Mouse (Mus musculus) neural tube, embryonic 12.5 days (tissue): ENCODE results near the gene Zfp612. TPM values are rescaled to one million over a fixed set of nuclear protein-coding genes. Genes with fewer than 3 reads are reported as not detected.

Experiments
- ATAC-seq: fragments of 200-750 bp; cut with Nextera tagmentation; 2 replicates; pipeline ENCODE4 v1.8.0; 2017; ENCODE audit warnings: low read depth, mild to moderate bottlenecking, moderate TSS enrichment, moderate library complexity; ENCODE audit not compliant: low FRiP score
- H3K27ac ChIP-seq: fragments of 300-500 bp; sonication (generic); 2 replicates; pipeline ENCODE4 v1.5.1; 2016
- H3K27me3 ChIP-seq: fragments of 300-500 bp; sonication (generic); replicated peaks from 2 replicates; pipeline ENCODE4 v1.6.1; 2016; ENCODE audit warnings: mild to moderate bottlenecking
- H3K36me3 ChIP-seq: fragments of 300-500 bp; sonication (generic); 2 replicates; pipeline ENCODE4 v1.6.1; 2016; ENCODE audit warnings: mild to moderate bottlenecking
- H3K4me1 ChIP-seq: fragments of 300-500 bp; sonication (generic); 2 replicates; pipeline ENCODE4 v1.6.1; 2016
- H3K4me2 ChIP-seq: fragments of 300-500 bp; sonication (generic); replicated peaks from 2 replicates; pipeline ENCODE4 v1.6.1; 2016; ENCODE audit warnings: mild to moderate bottlenecking
- H3K4me3 ChIP-seq: fragments of 300-500 bp; sonication (generic); 2 replicates; pipeline ENCODE4 v1.5.1; 2016
- H3K9ac ChIP-seq: fragments of 300-500 bp; sonication (generic); 2 replicates; pipeline ENCODE4 v1.6.1; 2016; ENCODE audit warnings: mild to moderate bottlenecking
- H3K9me3 ChIP-seq: fragments of 300-500 bp; sonication (generic); 2 replicates; pipeline ENCODE4 v1.6.1; 2016; ENCODE audit warnings: mild to moderate bottlenecking
- WGBS: fragments of 180-500 bp; shearing (Covaris S2); methylation state at CpG from one replicate; pipeline ENCODE4 v1.1.7; 2016; 5-methylcytosine and 5-hydroxymethylcytosine counted together
- polyA plus RNA-seq: library from polyadenylated mRNA; unstranded; fragments of >200 nt; fragmentation: Nextera tagmentation; extraction: Ambion mirVana; gene quantifications from 2 replicates; pipeline ENCODE4 v1.2.1, GENCODE M21; 2016

The Zfp612 gene
- polyA plus RNA-seq, 1 experiment from 2014 or later, result 13.0 TPM

DNA sequence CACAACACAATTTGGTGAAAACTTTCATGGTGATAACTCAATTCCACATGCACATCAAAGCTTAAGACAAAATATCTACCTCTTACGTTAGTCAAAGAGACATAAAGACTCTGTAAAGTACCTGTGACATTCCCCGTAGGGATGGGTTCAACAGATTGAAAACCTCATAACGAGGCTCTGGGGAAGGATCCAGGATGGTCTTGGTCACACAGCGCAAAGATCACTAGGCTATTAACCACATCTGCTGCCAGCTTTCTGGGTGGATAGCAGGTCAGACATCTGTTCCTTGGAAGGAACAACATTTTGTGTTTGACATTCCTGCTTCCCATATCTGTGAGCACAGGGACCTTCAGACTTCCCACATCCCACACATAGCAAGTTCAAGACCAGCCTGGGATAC, 9.8 kb upstream of the Zfp612 start:
- H3K27me3 ChIP-seq, result no peaks in the 10 kb centered on the region
- no peaks in the 10 kb centered on the region for H3K9me3 ChIP-seq
- no peaks in the 10 kb centered on the region for H3K36me3 ChIP-seq
- no peak overlapping the region for H3K9ac ChIP-seq
- H3K4me3 ChIP-seq, result no peak overlapping the region
- WGBS, result 85% methylated on average over 4 of the region's 4 CpGs
- no peak overlapping the region for H3K27ac ChIP-seq
- no peak overlapping the region for H3K4me2 ChIP-seq
- H3K4me1 ChIP-seq, result no peaks in the 10 kb centered on the region
- no peak for ATAC-seq

GRCm38 (mm10) chr8:110071600-110071999, 7.9 kb upstream of the Zfp612 start:
- ATAC-seq, result no peak
- H3K9me3 ChIP-seq, result no peaks in the 10 kb centered on the region
- H3K4me2 ChIP-seq, result no peak overlapping the region
- WGBS, result 15% methylated on average over 9 of the region's 9 CpGs
- no peaks in the 10 kb centered on the region for H3K27me3 ChIP-seq
- H3K9ac ChIP-seq, result no peak overlapping the region
- H3K36me3 ChIP-seq, result no peaks in the 10 kb centered on the region
- no peaks in the 10 kb centered on the region for H3K4me1 ChIP-seq
- no peak overlapping the region for H3K4me3 ChIP-seq
- no peak overlapping the region for H3K27ac ChIP-seq

DNA sequence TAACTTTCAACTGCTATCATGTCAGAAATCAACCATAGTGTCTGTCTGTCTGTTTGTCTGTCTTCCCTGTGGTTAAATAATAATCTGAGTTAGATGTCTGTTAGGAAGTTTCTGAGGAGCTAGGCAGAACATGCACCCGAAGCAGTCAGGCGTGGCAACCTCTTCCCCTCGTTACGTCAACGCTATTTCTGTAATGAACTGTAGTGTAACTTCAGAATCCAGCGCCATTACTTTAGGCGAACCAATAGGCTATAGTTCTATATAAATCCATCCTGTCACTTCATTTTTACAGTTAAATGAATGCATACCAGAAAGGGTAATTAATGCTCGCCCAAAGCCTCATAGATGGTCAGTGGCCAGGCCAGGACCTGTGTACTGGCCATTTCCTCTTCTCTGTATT, 5.0 kb upstream of the Zfp612 start:
- no peaks in the 10 kb centered on the region for H3K9me3 ChIP-seq
- ATAC-seq, result no peak
- no peaks in the 10 kb centered on the region for H3K27me3 ChIP-seq
- no peak overlapping the region for H3K4me3 ChIP-seq
- WGBS, result 89% methylated on average over 8 of the region's 8 CpGs
- H3K9ac ChIP-seq, result no peak overlapping the region
- no peaks in the 10 kb centered on the region for H3K36me3 ChIP-seq
- no peak overlapping the region for H3K4me2 ChIP-seq
- H3K27ac ChIP-seq, result no peak overlapping the region
- H3K4me1 ChIP-seq, result 0 out of 2 replicates have a peak, but pooled peaks cover 3% of the 10 kb centered on the region

GRCm38 (mm10) chr8:110082416-110083105, 3.0 kb downstream of the Zfp612 start:
- WGBS, result 79% methylated on average over 11 of the region's 11 CpGs
- Histone ChIP-seq H3K27ac (no peak overlapping the region), H3K9me3 (0 out of 2 replicates have a peak, but pooled peaks cover 6% of the 10 kb centered on the region), H3K27me3 (no peaks in the 10 kb centered on the region), H3K36me3 (peaks cover 41% of the 10 kb centered on the region), H3K4me1 (peaks cover 8% of the 10 kb centered on the region), H3K4me3 (no peak overlapping the region), H3K9ac (no peak overlapping the region), H3K4me2 (no peak overlapping the region)
- ATAC-seq, result no peak

DNA sequence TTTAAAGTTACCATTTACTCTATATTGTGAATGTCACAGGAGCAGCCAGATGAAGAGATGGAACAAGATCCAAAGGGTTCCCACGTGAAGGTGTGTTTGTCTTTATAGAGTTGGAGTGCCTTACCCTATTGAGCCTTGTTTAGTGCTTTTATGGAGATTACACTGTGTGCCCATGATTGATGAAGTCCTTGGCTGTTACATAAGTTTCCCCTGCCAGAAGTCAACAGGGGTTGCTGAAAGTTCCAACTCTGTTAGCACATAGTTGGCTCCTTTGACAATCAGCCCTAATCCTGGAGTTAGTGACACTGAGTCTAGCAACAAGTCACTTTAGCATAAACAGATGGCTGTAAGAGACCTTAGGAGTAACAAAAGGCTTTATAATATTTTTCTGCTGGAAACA, 12.3 kb downstream of the Zfp612 start:
- Histone ChIP-seq H3K4me3 (no peak overlapping the region), H3K4me2 (no peak overlapping the region), H3K27ac (no peak overlapping the region), H3K9ac (no peak overlapping the region), H3K36me3 (peaks cover 30% of the 10 kb centered on the region), H3K9me3 (peaks cover 20% of the 10 kb centered on the region), H3K4me1 (no peaks in the 10 kb centered on the region), H3K27me3 (no peaks in the 10 kb centered on the region)
- WGBS, result 71% methylated on average over 1 of the region's 1 CpGs
- ATAC-seq, result no peak

DNA sequence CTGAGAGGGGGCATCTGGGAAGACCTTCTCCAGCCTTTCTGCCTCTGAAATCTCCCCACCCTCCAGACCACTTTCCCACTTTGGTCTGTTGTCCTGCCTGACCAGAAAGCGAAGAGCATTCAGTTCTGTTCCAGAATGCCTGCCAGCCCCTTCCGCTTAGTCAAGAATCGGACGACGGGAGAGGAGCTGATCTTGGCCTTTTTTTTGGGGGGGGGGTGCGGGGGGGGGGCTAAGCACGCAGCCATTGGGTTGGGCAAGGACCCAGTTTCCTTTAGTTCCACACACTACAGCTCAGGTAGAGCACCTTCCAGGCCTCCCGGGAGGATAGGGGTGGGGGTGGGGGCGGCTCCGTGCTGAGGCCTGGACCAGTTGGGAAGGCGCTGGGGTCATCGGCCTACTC, 21.4 kb downstream of the Zfp612 start, which contains the start of gene Gm21964:
Gm21964 (plus strand) TSS at position 301 of the 400 bp plus-strand sequence.
- Histone ChIP-seq H3K36me3 (no peaks in the 10 kb centered on the region), H3K4me3 (no peak within 1 kb of the TSS), H3K9me3 (no peaks in the 10 kb centered on the region), H3K27ac (no peak within 1 kb of the TSS), H3K4me1 (no peaks in the 10 kb centered on the region), H3K4me2 (no peak within 1 kb of the TSS), H3K27me3 (no peaks in the 10 kb centered on the region), H3K9ac (no peak within 1 kb of the TSS)
- no peak for ATAC-seq
- WGBS, result 85% methylated on average over 12 of the region's 12 CpGs

DNA sequence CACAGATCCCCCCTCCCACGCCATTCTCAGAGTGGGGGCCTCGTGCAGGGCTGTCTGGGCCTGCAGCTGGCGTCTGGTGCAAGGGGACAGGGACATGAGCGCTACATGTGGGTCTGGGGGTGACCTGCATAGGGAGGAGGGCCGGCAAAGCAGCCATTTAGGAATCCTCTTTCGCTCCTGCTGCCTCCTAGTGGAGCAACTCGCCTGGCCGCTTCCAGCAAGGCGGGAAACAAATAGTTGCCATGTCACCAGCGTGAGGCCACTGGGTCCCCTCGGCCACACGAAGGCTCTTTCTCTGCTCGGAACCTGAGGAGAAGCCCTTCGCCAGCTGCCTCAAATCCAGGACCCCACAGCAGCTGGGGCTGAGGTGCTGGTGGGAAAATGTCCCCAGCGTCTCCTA, 22.1 kb downstream of the Zfp612 start:
- Histone ChIP-seq H3K27ac (no peak overlapping the region), H3K4me3 (no peak overlapping the region), H3K27me3 (no peaks in the 10 kb centered on the region), H3K4me1 (no peaks in the 10 kb centered on the region), H3K9ac (no peak overlapping the region), H3K4me2 (no peak overlapping the region), H3K36me3 (no peaks in the 10 kb centered on the region), H3K9me3 (no peaks in the 10 kb centered on the region)
- ATAC-seq, result no peak
- 87% methylated on average over 15 of the region's 15 CpGs for WGBS

DNA sequence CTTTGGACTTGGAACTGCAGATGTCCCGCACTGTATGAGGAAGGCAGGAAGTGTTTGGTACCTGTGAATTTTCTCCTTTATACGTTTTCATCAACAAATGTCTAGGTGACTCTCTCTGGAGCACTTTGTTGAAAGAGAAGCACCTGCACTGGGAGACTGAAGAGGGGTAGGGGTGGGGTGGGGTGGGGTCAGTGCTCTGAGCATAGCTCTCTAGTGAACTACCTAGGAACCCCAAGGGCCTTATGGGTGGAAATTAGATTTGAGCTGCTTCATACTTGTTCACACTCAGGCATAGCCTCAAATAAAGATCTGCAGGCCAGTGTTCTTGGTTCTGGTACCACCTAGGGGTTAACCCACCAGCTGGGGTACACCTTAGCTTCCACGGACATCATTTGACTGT, 23.1 kb downstream of the Zfp612 start, which contains the start of gene Gm17720:
Gm17720 (minus strand) TSS at position 101 of the 400 bp plus-strand sequence.
- Histone ChIP-seq H3K27me3 (no peaks in the 10 kb centered on the region), H3K36me3 (no peaks in the 10 kb centered on the region)

DNA sequence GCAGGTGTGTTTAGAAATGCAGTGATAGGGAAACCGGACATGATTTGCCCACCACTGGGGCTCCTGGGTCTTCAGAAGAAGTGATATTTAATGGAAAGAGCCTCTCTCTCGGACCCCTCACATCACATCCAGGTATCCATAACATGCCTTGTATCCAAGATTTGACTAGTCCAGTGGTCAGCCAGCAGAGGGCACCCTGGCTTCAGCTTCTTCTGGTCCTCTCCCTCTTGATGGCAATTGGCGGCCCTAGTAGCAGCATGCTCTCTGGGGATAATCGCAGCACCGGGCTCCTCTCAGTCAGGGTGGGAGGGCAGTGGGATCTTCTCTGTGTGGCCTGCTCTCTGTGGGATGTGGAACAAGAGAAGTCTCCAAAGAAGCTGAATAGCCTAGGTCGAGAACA, 40.2 kb downstream of the Zfp612 start:
- Histone ChIP-seq H3K9ac (no peak overlapping the region), H3K9me3 (no peaks in the 10 kb centered on the region), H3K27me3 (no peaks in the 10 kb centered on the region; the same call in 1 of the 2 replicates), H3K27ac (no peak overlapping the region), H3K36me3 (no peaks in the 10 kb centered on the region), H3K4me2 (no peak overlapping the region), H3K4me3 (no peak overlapping the region), H3K4me1 (no peaks in the 10 kb centered on the region)
- ATAC-seq, result no peak
- 43% methylated on average over 6 of the region's 6 CpGs for WGBS

More for the DNA sequence above, 23.1 kb downstream of the Zfp612 start, which contains the start of gene Gm17720:
- Histone ChIP-seq H3K4me1 (no peaks in the 10 kb centered on the region), H3K27ac (no peak within 1 kb of the TSS), H3K9me3 (no peaks in the 10 kb centered on the region), H3K9ac (no peak within 1 kb of the TSS), H3K4me3 (no peak within 1 kb of the TSS), H3K4me2 (no peak within 1 kb of the TSS)
- 83% methylated on average over 3 of the region's 3 CpGs for WGBS
- ATAC-seq, result no peak

GRCm38 (mm10) chr8:110130537-110130936, 51.0 kb downstream of the Zfp612 start:
- 30% methylated on average over 13 of the region's 13 CpGs for WGBS
- no peaks in the 10 kb centered on the region for H3K4me1 ChIP-seq
- H3K4me3 ChIP-seq, result no peak overlapping the region
- H3K36me3 ChIP-seq, result no peaks in the 10 kb centered on the region
- H3K27ac ChIP-seq, result no peak overlapping the region
- no peak for ATAC-seq
- no peak overlapping the region for H3K9ac ChIP-seq
- H3K27me3 ChIP-seq, result no peaks in the 10 kb centered on the region
- peak overlapping the region; percentile 20; the same call in 1 of the 2 replicates for H3K4me2 ChIP-seq
- no peaks in the 10 kb centered on the region for H3K9me3 ChIP-seq

DNA sequence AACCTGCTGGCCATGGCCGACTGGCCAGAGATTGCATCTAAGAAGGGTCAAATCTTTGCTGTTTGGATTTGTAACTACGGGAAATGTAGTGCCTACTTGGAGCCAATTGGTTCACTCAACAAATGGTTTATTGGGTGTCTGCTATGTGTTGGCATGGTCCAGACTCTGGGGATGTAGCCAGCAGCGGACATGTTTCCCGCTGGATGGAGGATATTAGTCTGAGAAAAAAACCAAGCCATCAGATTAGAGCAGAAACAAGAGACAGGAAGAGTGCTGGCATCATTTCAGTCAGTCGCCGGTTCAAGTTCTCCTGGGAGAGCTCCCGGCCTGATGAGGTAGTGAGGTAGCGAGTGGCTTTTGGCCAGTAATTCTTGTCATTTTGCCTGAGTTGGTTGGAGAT, 54.7 kb downstream of the Zfp612 start:
- no peak overlapping the region for H3K4me2 ChIP-seq
- no peaks in the 10 kb centered on the region for H3K27me3 ChIP-seq
- no peaks in the 10 kb centered on the region for H3K9me3 ChIP-seq
- no peak overlapping the region for H3K4me3 ChIP-seq
- no peak for ATAC-seq
- no peaks in the 10 kb centered on the region for H3K4me1 ChIP-seq
- H3K9ac ChIP-seq, result no peak overlapping the region
- H3K36me3 ChIP-seq, result no peaks in the 10 kb centered on the region
- H3K27ac ChIP-seq, result no peak overlapping the region
- 92% methylated on average over 8 of the region's 8 CpGs for WGBS

DNA sequence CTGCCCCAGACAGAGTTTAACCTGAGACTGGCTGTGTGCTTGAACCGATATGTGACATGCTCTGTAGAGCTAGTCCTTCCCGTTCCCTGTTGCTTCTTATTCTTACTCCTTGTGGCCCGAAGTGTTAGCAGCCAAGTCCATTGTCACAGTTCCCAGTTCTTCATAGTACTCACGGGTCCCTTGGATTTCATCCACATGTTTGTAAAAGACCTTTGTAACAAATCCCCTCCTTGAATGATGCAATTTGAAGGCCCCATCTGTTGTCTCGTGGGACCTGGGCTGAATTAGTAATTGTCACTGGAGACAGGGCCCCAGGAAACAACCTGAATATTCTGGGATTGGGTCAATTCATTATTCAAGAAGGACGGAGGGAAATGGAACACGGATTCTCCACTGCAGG, 56.0 kb downstream of the Zfp612 start:
- no peaks in the 10 kb centered on the region for H3K36me3 ChIP-seq
- no peak overlapping the region for H3K9ac ChIP-seq
- H3K4me1 ChIP-seq, result no peaks in the 10 kb centered on the region
- H3K4me3 ChIP-seq, result no peak overlapping the region
- no peak overlapping the region for H3K27ac ChIP-seq
- no peak for ATAC-seq
- H3K4me2 ChIP-seq, result no peak overlapping the region
- no peaks in the 10 kb centered on the region for H3K27me3 ChIP-seq
- WGBS, result 75% methylated on average over 7 of the region's 7 CpGs
- H3K9me3 ChIP-seq, result no peaks in the 10 kb centered on the region

- no peaks in the 10 kb centered on the region for H3K4me1 ChIP-seq
- H3K27ac ChIP-seq, result no peak overlapping the region
- H3K36me3 ChIP-seq, result no peaks in the 10 kb centered on the region
- no peak overlapping the region for H3K4me2 ChIP-seq
- H3K4me3 ChIP-seq, result no peak overlapping the region
- ATAC-seq, result no peak
- H3K27me3 ChIP-seq, result no peaks in the 10 kb centered on the region
- WGBS, result 82% methylated on average over 3 of the region's 3 CpGs
- H3K9ac ChIP-seq, result no peak overlapping the region
- H3K9me3 ChIP-seq, result no peaks in the 10 kb centered on the region
These were observed 60.6 kb downstream of the Zfp612 start for GRCm38 (mm10) chr8:110140156-110140555.
